In the genomic region with DNA sequence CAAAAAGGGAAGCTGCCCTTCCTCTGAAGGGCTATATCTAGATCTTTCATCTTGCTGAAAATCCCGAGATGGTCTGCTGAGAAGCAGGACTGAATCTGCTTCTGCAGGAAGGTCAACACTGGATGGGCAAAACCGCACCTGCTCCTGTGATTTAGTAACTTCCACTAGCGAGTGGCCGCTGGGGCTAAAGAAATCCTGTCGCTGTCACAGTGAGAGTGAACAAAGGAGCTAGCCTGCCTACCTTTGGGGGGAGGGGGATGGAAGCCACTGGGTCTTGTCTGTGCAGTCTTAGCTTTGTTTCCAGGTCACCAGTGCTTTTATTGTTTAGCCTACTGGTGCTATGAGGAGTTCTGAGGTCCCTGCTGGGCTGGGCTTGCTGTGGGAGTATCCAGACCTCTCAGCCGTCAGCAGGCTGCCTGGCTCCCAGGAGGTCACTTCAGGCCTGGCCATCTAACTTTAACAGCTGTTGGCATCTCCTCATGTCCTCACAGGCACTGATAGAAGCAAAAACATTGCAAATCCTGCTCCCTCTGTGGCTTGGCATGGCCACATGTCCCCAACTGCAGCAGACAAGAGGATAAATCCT, we compare ENCODE assay signal across 8 mouse cellular contexts.
A peak's percentile ranks its signal among the peaks of the same experiment; 100 is the strongest.
DNase-seq lines count a peak whose midpoint lies in the region; ATAC-seq and TF ChIP-seq lines count a peak whose summit lies in the region.

No protein-coding gene starts in this region.

- H3K36me3 ChIP-seq in heart, embryonic 11.5 days (ENCODE audit: control insufficient read depth, insufficient read depth, low read length) = no peaks in the 10 kb centered on the region
- no peaks in the 10 kb centered on the region for H3K36me3 ChIP-seq in embryonic facial prominence, embryonic 14.5 days (ENCODE audit: control insufficient read depth, insufficient read depth, low read length)
- no peaks in the 10 kb centered on the region for H3K36me3 ChIP-seq in heart, postnatal 0 days (replicated peaks; ENCODE audit: control insufficient read depth, insufficient read depth, low read length)

- 33% methylated on average over 6 of the region's 6 CpGs for WGBS in heart, embryonic 11.5 days (ENCODE audit: insufficient replicate concordance)
- 17% methylated on average over 6 of the region's 6 CpGs for WGBS in embryonic facial prominence, embryonic 14.5 days
- WGBS in heart, postnatal 0 days = 44% methylated on average over 6 of the region's 6 CpGs

- no peak overlapping the region for H3K4me3 ChIP-seq in heart, embryonic 11.5 days (ENCODE audit: low read depth, low read length)
- H3K4me3 ChIP-seq in embryonic facial prominence, embryonic 14.5 days (ENCODE audit: low read depth, low read length) = no peak overlapping the region
- H3K4me3 ChIP-seq in heart, postnatal 0 days (ENCODE audit: low read depth, low read length) = no peak overlapping the region

- no peak overlapping the region for H3K9ac ChIP-seq in heart, embryonic 11.5 days (ENCODE audit: low read depth, low read length)
- H3K9ac ChIP-seq in embryonic facial prominence, embryonic 14.5 days (ENCODE audit: low read depth, low read length) = no peak overlapping the region
- no peak overlapping the region; the same call in 1 of the 2 replicates for H3K9ac ChIP-seq in heart, postnatal 0 days (replicated peaks; ENCODE audit: low read depth, low read length)

- peaks cover 2% of the 10 kb centered on the region; the same call in 1 of the 2 replicates for H3K27me3 ChIP-seq in heart, embryonic 11.5 days (ENCODE audit: control insufficient read depth, insufficient read depth, low read length)
- no peaks in the 10 kb centered on the region for H3K27me3 ChIP-seq in embryonic facial prominence, embryonic 14.5 days (replicated peaks; ENCODE audit: control insufficient read depth, insufficient read depth, low read length)
- H3K27me3 ChIP-seq in heart, postnatal 0 days (ENCODE audit: control insufficient read depth, insufficient read depth, low read length) = no peaks in the 10 kb centered on the region

- no peak overlapping the region for H3K27ac ChIP-seq in heart, embryonic 11.5 days (ENCODE audit: low read depth, low read length)
- peak overlapping the region; percentile 34; the same call in 1 of the 2 replicates for H3K27ac ChIP-seq in embryonic facial prominence, embryonic 14.5 days (replicated peaks; ENCODE audit: low read depth, low read length)
- 0 out of 2 replicates have a peak overlapping the region, but pooled peaks have one; percentile 9 for H3K27ac ChIP-seq in heart, postnatal 0 days (ENCODE audit: low read depth)

- peaks cover 25% of the 10 kb centered on the region for H3K4me1 ChIP-seq in heart, embryonic 11.5 days (ENCODE audit: control insufficient read depth, insufficient read depth, low read length)
- H3K4me1 ChIP-seq in embryonic facial prominence, embryonic 14.5 days (ENCODE audit: control insufficient read depth, insufficient read depth, low read length) = peaks cover 22% of the 10 kb centered on the region
- H3K4me1 ChIP-seq in heart, postnatal 0 days (ENCODE audit: control insufficient read depth, insufficient read depth) = peaks cover 17% of the 10 kb centered on the region

- H3K9me3 ChIP-seq in heart, embryonic 11.5 days (replicated peaks; ENCODE audit: control insufficient read depth, low read length) = no peaks in the 10 kb centered on the region
- H3K9me3 ChIP-seq in embryonic facial prominence, embryonic 14.5 days (ENCODE audit: control insufficient read depth, low read length) = no peaks in the 10 kb centered on the region
- H3K9me3 ChIP-seq in heart, postnatal 0 days (replicated peaks; ENCODE audit: control insufficient read depth, low read length) = no peaks in the 10 kb centered on the region

- no peak for TF ChIP-seq EP300 in heart, postnatal 0 days (IDR thresholded peaks at IDR 0.05; ENCODE audit: low read depth)

- H3K4me2 ChIP-seq in heart, embryonic 11.5 days = no peak overlapping the region
- H3K4me2 ChIP-seq in embryonic facial prominence, embryonic 14.5 days (ENCODE audit: low read depth, low read length) = no peak overlapping the region
- no peak overlapping the region for H3K4me2 ChIP-seq in heart, postnatal 0 days (ENCODE audit: low read depth, low read length)

- TF ChIP-seq CTCF in heart, postnatal 0 days (IDR thresholded peaks at IDR 0.05; ENCODE audit: low read depth) = no peak

- DNase-seq in heart, adult 18-20 months = peak; percentile 46 to 74
- DNase-seq in embryonic facial prominence, embryonic 14.5 days (ENCODE audit: low spot score) = peak; percentile 38
- no peak for DNase-seq in heart, postnatal 0 days (ENCODE audit: low spot score)
- peak; percentile 28 for DNase-seq in neural tube, embryonic 10.5 days (ENCODE audit: extremely low spot score, low spot score)
- no peak for DNase-seq in right cerebral cortex, postnatal 14 days
- no peak for DNase-seq in thymus, postnatal 36 days
- no peak for DNase-seq in layer of hippocampus, postnatal 14 days (ENCODE audit: low spot score in 2 of 2)

- ATAC-seq in heart, embryonic 11.5 days (replicated peaks; ENCODE audit: insufficient number of reproducible peaks, low FRiP score, low TSS enrichment) = no peak
- peak; percentile 16; the same call in 1 of the 2 replicates for ATAC-seq in embryonic facial prominence, embryonic 14.5 days (ENCODE audit: low read depth)
- ATAC-seq in heart, postnatal 0 days (ENCODE audit: insufficient read depth, low read depth) = no peak; the same call in 1 of the 2 replicates

Comparison
In these comparisons a context has a peak if more than half of its experiments do, and no peak if none do; other contexts are left out.
1. DNase-seq: peak in heart, adult 18-20 months (2 of 2), embryonic facial prominence, embryonic 14.5 days (single experiment) and neural tube, embryonic 10.5 days (single experiment); none in heart, postnatal 0 days (single experiment), right cerebral cortex, postnatal 14 days (single experiment), thymus, postnatal 36 days (0 of 2) and layer of hippocampus, postnatal 14 days (0 of 2).